Mouse (Mus musculus) CH12.LX (cell line): ENCODE data around the gene Ift43. TPM values are rescaled to one million over a fixed set of nuclear protein-coding genes. Genes with fewer than 3 reads are reported as not detected.
A peak's percentile ranks its signal among the peaks of the same experiment; 100 is the strongest.

Experiments
- DNase-seq: peaks from one replicate; pipeline ENCODE4 v3.0.0-alpha.2; 2013; ENCODE audit errors: extremely low read depth
- H3K27ac ChIP-seq: 2 replicates; pipeline ENCODE4 v1.5.1; 2012; ENCODE audit warnings: low read depth, mild to moderate bottlenecking, control low read depth, moderate library complexity; ENCODE audit not compliant: insufficient read depth
- H3K27me3 ChIP-seq: replicated peaks from 2 replicates; pipeline ENCODE3; 2012; ENCODE audit warnings: inconsistent platforms
- H3K36me3 ChIP-seq, 2 experiments: replicated peaks in 1 of 2; 2 replicates each; pipeline versions ENCODE3 to v1.6.1; 2012; ENCODE audit warnings: inconsistent platforms in 1 of 2, low read length in 1 of 2, mild to moderate bottlenecking in 1 of 2, mixed read lengths in 1 of 2, moderate library complexity in 1 of 2; ENCODE audit not compliant: control insufficient read depth in 1 of 2, insufficient read depth in 1 of 2
- H3K4me1 ChIP-seq, 2 experiments: 2 replicates each; pipeline ENCODE4 v1.6.1; 2012; ENCODE audit warnings: inconsistent platforms in 1 of 2, moderate library complexity in 1 of 2; ENCODE audit not compliant: insufficient read depth in 2 of 2, control insufficient read depth in 1 of 2
- H3K4me2 ChIP-seq: 2 replicates; pipeline ENCODE4 v1.6.1; 2012; ENCODE audit warnings: low read depth, mild to moderate bottlenecking, control low read depth; ENCODE audit not compliant: poor library complexity, insufficient read depth, severe bottlenecking
- H3K4me3 ChIP-seq, 3 experiments: fragments of 150-350 bp in 1 of 3; sonication (generic) in 1 of 3; replicated peaks in 1 of 3; 2 replicates each; pipeline versions ENCODE3 to v1.5.1; 2011 to 2012; ENCODE audit warnings: low read depth in 2 of 3, low read length in 2 of 3, mild to moderate bottlenecking in 2 of 3, moderate library complexity in 2 of 3, control low read depth in 1 of 3, improper control_type of control experiment in 1 of 3, inconsistent platforms in 1 of 3, mixed read lengths in 1 of 3; ENCODE audit not compliant: poor library complexity in 1 of 3
- H3K79me2 ChIP-seq: replicated peaks from 2 replicates; pipeline ENCODE4 v1.6.1; 2012; ENCODE audit warnings: mild to moderate bottlenecking, moderate library complexity; ENCODE audit not compliant: control insufficient read depth, poor library complexity, insufficient read depth, severe bottlenecking; ENCODE audit errors: extremely low read depth
- H3K9ac ChIP-seq: 2 replicates; pipeline ENCODE4 v1.6.1; 2012; ENCODE audit warnings: low read depth, mild to moderate bottlenecking, control low read depth, moderate library complexity; ENCODE audit not compliant: insufficient read depth
- H3K9me3 ChIP-seq: replicated peaks from 2 replicates; pipeline ENCODE3; 2012; ENCODE audit warnings: low read length, inconsistent platforms, mixed read lengths
- CHD1 ChIP-seq: IDR thresholded peaks from 2 replicates; pipeline ENCODE4 v1.6.1; 2012; ENCODE audit warnings: low read depth, low read length, improper control_type of control experiment, inconsistent platforms
- CTCF ChIP-seq, 2 experiments: IDR thresholded peaks in 1 of 2; conservative IDR thresholded peaks in 1 of 2; 2 replicates each; pipeline ENCODE4 v1.5.1; 2011 to 2012; ENCODE audit warnings: low read depth in 2 of 2, low read length in 2 of 2, improper control_type of control experiment in 1 of 2, inconsistent platforms in 1 of 2, mild to moderate bottlenecking in 1 of 2, moderate library complexity in 1 of 2
- EP300 ChIP-seq: IDR thresholded peaks from 2 replicates; pipeline ENCODE4 v1.6.1; 2011; ENCODE audit warnings: low read length, improper control_type of control experiment
- GABPA ChIP-seq: IDR thresholded peaks from 2 replicates; pipeline ENCODE4 v1.6.1; 2012; ENCODE audit warnings: low read depth, low read length, improper control_type of control experiment, inconsistent platforms; ENCODE audit not compliant: insufficient replicate concordance
- HCFC1 ChIP-seq: IDR thresholded peaks from 2 replicates; pipeline ENCODE4 v1.6.1; 2012; ENCODE audit warnings: low read depth, mild to moderate bottlenecking, inconsistent platforms, low read length, improper control_type of control experiment
- IRF4 ChIP-seq: IDR thresholded peaks from 2 replicates; pipeline ENCODE4 v1.6.1; 2014; ENCODE audit warnings: low read depth, mild to moderate bottlenecking, inconsistent platforms, low read length, improper control_type of control experiment
- JUN ChIP-seq: IDR thresholded peaks from 2 replicates; pipeline ENCODE4 v1.6.1; 2011; ENCODE audit warnings: low read depth, mild to moderate bottlenecking, low read length, improper control_type of control experiment, moderate library complexity; ENCODE audit not compliant: insufficient read depth
- JUND ChIP-seq: conservative IDR thresholded peaks from 2 replicates; pipeline ENCODE4 v1.6.1; 2011; ENCODE audit warnings: low read depth, low read length, improper control_type of control experiment
- KAT2A ChIP-seq: IDR thresholded peaks from 2 replicates; pipeline ENCODE4 v1.6.1; 2012; ENCODE audit warnings: low read length, improper control_type of control experiment, inconsistent platforms; ENCODE audit not compliant: insufficient replicate concordance
- MAFK ChIP-seq: IDR thresholded peaks from 2 replicates; pipeline ENCODE4 v1.6.1; 2011; ENCODE audit warnings: low read length, improper control_type of control experiment; ENCODE audit not compliant: insufficient replicate concordance
- MAX ChIP-seq: IDR thresholded peaks from 2 replicates; pipeline ENCODE4 v1.6.1; 2011; ENCODE audit warnings: low read length, improper control_type of control experiment
- MAZ ChIP-seq: IDR thresholded peaks from 2 replicates; pipeline ENCODE4 v1.6.1; 2012; ENCODE audit warnings: low read depth, mild to moderate bottlenecking, inconsistent platforms, low read length, improper control_type of control experiment, moderate library complexity
- MEF2A ChIP-seq: IDR thresholded peaks from 2 replicates; pipeline ENCODE4 v1.6.1; 2014; ENCODE audit warnings: low read depth, mild to moderate bottlenecking, inconsistent platforms, low read length, improper control_type of control experiment, borderline replicate concordance
- POLR2A ChIP-seq: IDR thresholded peaks from 2 replicates; pipeline ENCODE4 v1.6.1; 2011; ENCODE audit warnings: low read depth, mild to moderate bottlenecking, improper control_type of control experiment, low read length
- POLR2AphosphoS2 ChIP-seq: IDR thresholded peaks from 2 replicates; pipeline ENCODE4 v1.6.1; 2011; ENCODE audit warnings: low read depth, low read length, improper control_type of control experiment
- RCOR1 ChIP-seq: conservative IDR thresholded peaks from 2 replicates; pipeline ENCODE4 v1.6.1; 2012; ENCODE audit warnings: low read depth, mild to moderate bottlenecking, inconsistent platforms, low read length, improper control_type of control experiment
- SIN3A ChIP-seq: IDR thresholded peaks from 2 replicates; pipeline ENCODE4 v1.6.1; 2012; ENCODE audit warnings: low read length, improper control_type of control experiment, inconsistent platforms
- SMC3 ChIP-seq: IDR thresholded peaks from 2 replicates; pipeline ENCODE4 v1.6.1; 2011; ENCODE audit warnings: low read depth, low read length, improper control_type of control experiment
- TBP ChIP-seq: conservative IDR thresholded peaks from 2 replicates; pipeline ENCODE4 v1.6.1; 2011; ENCODE audit warnings: low read depth, low read length, improper control_type of control experiment
- TCF12 ChIP-seq: IDR thresholded peaks from 2 replicates; pipeline ENCODE4 v1.6.1; 2014; ENCODE audit warnings: low read depth, mild to moderate bottlenecking, inconsistent platforms, low read length, improper control_type of control experiment
- USF1 ChIP-seq: IDR thresholded peaks from 2 replicates; pipeline ENCODE4 v1.6.1; 2014; ENCODE audit warnings: low read depth, mild to moderate bottlenecking, inconsistent platforms, low read length, improper control_type of control experiment
- USF2 ChIP-seq: conservative IDR thresholded peaks from 2 replicates; pipeline ENCODE4 v1.6.1; 2011; ENCODE audit warnings: low read depth, low read length, improper control_type of control experiment
- ZKSCAN1 ChIP-seq: IDR thresholded peaks from 2 replicates; pipeline ENCODE4 v1.6.1; 2012; ENCODE audit warnings: low read depth, inconsistent platforms, low read length, improper control_type of control experiment, borderline replicate concordance
- dilution Hi-C: fragments of 300-500 bp; cut with MboI; formaldehyde crosslinking; loops from 2 replicates; pipeline ENCODE4 v1.14.3; 2020; ENCODE audit warnings: low sequenced_read_pairs; ENCODE audit not compliant: extremely low pct_unique_long_range_greater_than_20kb, extremely low pct_ligation_motif_present
- in situ Hi-C: fragments of 300-500 bp; cut with MboI; formaldehyde crosslinking; loops from 3 replicates; pipeline ENCODE4 v1.14.3; 2019; ENCODE audit warnings: low sequenced_read_pairs, low pct_ligation_motif_present, low pct_unique_long_range_greater_than_20kb, mixed read lengths
- polyA plus RNA-seq: library from polyadenylated mRNA; unstranded; fragments of >175 nt; gene quantifications from 2 replicates; pipeline ENCODE4 v1.2.1, GENCODE M21; 2012; ENCODE audit warnings: low read depth; ENCODE audit not compliant: insufficient read length
- total RNA-seq, 2 experiments: library from RNA; depleted of rRNA; stranded (reverse); fragments of 300-350 nt in 1 of 2; fragments of >200 nt in 1 of 2; gene quantifications; 2 replicates each; pipeline ENCODE4 v1.2.3; 2012 to 2014

Gene Ift43
- total and polyA plus RNA-seq, 3 experiments: 2.0 to 8.6 (median 2.8) TPM

DNA sequence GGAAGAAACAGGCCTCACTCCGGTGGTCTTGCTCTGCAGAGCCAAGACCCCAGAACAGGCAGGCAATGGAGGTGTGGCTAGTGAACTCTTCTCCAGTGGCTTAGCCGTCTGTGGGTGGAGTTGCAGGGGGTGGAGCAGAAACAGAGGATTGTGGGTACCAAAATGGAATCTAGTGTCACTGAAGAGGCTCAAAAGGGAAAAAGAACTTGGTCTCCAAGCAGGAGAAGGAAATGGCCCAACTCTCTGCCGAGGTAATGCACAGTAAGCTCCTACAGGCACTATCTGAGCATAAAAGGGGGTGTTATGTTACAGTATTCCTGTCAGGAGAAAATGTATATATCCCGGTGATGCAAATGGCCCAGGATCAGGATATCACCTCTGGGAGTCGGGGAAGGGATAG lies 86.9 kb downstream of the Ift43 start:
- H3K4me3 ChIP-seq: peak overlapping the region; percentile 7 to 65 (median 49)
- no peaks in the 10 kb centered on the region for H3K9me3 ChIP-seq
- H3K9ac ChIP-seq: peak overlapping the region; percentile 55; the same call in 1 of the 2 replicates
- H3K79me2 ChIP-seq: no peaks in the 10 kb centered on the region
- peak overlapping the region; percentile 61; the same call in 1 of the 2 replicates for H3K4me2 ChIP-seq
- DNase-seq: peak; percentile 12
- no peak overlapping the region for H3K27ac ChIP-seq
- TF ChIP-seq POLR2A: peak; percentile 51
- TF ChIP-seq TBP: 0 out of 2 replicates have a peak, but pooled peaks have one; percentile 56
- TF ChIP-seq HCFC1: peak; percentile 24; the same call in 1 of the 2 replicates
- no peak for TF ChIP-seq MEF2A
- dilution Hi-C loops: no loop called here
- in situ Hi-C loops: no loop called here
- peaks cover 0 to 5% of the 10 kb centered on the region in 2 experiments for H3K36me3 ChIP-seq
- 0 out of 4 replicates have a peak, but pooled peaks cover 0 to 2% of the 10 kb centered on the region in 2 experiments for H3K4me1 ChIP-seq
- no peaks in the 10 kb centered on the region for H3K27me3 ChIP-seq

DNA sequence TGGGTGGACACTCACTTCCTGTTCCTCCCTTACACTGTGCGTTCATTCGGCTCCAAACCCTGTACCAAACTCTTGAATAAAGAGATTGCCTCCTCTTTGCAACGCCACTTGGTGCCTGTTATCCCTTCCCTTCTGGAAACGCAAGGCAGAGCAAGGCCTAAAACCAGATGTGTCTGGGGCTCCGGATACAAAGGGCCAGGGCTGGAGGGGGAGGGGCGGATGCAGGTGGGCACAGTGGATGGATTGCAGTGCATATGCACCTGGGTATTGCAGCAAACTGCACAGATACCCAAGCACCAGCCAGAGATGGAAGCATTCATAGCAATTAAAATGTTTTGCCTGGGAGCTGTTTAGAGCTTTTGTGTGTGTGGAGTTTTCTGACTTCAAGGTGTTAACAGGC lies 91.0 kb downstream of the Ift43 start:
- no peak overlapping the region for H3K27ac ChIP-seq
- dilution Hi-C loops: no loop called here
- TF ChIP-seq USF2: no peak
- TF ChIP-seq, all 38 proteins: peak for 0
- no peak for DNase-seq
- Histone ChIP-seq H3K9ac (no peak overlapping the region), H3K4me3 (no peak overlapping the region), H3K4me2 (no peak overlapping the region), H3K4me1 (no peaks in the 10 kb centered on the region), H3K79me2 (no peaks in the 10 kb centered on the region), H3K9me3 (no peaks in the 10 kb centered on the region), H3K27me3 (no peaks in the 10 kb centered on the region), H3K36me3 (peaks cover 0 to 5% of the 10 kb centered on the region in 2 experiments)
- in situ Hi-C loops: no loop called here

DNA sequence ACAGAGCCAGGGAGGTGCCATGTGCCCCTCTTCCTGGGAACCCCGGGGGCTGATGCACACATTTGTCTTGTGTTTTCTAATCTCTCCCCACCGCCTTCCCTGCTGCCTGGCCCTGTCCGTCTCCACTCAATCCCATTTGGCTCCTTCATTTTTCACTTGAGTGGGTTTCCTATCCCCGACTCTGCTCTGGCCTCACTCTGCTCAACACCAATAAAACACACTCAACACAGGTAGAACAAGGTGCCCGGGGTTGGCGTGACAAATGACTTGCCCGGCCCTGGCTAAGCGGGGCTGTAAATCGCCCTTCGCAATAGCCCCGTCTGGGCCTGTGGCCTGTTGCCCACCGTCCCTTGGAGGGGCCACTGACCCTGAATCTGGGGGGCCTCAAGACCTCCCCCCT lies 92.0 kb downstream of the Ift43 start:
- dilution Hi-C loops: no loop called here

More for the DNA sequence above, 92.0 kb downstream of the Ift43 start:
- TF ChIP-seq USF1: no peak
- TF ChIP-seq RCOR1: no peak
- TF ChIP-seq KAT2A: no peak
- no peak for TF ChIP-seq IRF4
- no peak for TF ChIP-seq SIN3A
- TF ChIP-seq ZKSCAN1: no peak
- TF ChIP-seq SMC3: no peak
- no peak for TF ChIP-seq CHD1
- no peak for TF ChIP-seq TCF12
- TF ChIP-seq MAFK: no peak
- TF ChIP-seq JUN: no peak
- no peak for TF ChIP-seq GABPA
- TF ChIP-seq MAX: no peak
- TF ChIP-seq CTCF (conservative IDR thresholded peaks at IDR 0.05 in 1 of 2, IDR thresholded peaks at IDR 0.05 in 1 of 2; ENCODE audit: low read depth in 2 of 2, low read length in 2 of 2): no peak
- no peak for TF ChIP-seq JUND
- TF ChIP-seq POLR2AphosphoS2: no peak
- TF ChIP-seq EP300: no peak
- no peak for TF ChIP-seq HCFC1
- no peak for TF ChIP-seq MAZ
- Histone ChIP-seq H3K36me3 (peaks cover 0 to 5% of the 10 kb centered on the region in 2 experiments), H3K4me2 (no peak overlapping the region), H3K27ac (no peak overlapping the region), H3K79me2 (no peaks in the 10 kb centered on the region), H3K9me3 (no peaks in the 10 kb centered on the region), H3K27me3 (no peaks in the 10 kb centered on the region), H3K4me1 (no peaks in the 10 kb centered on the region), H3K4me3 (no peak overlapping the region), H3K9ac (no peak overlapping the region)
- no peak for DNase-seq
- in situ Hi-C loops: no loop called here
